Mouse (Mus musculus) hindbrain, postnatal 0 days (tissue): ENCODE results near the gene Pdx1. TPM values are rescaled to one million over a fixed set of nuclear protein-coding genes. Genes with fewer than 3 reads are reported as not detected.

Source experiments
- ATAC-seq: fragments of 200-750 bp; cut with Nextera tagmentation; 2 replicates; pipeline ENCODE4 v1.8.0; 2017; ENCODE audit warnings: mild to moderate bottlenecking, moderate TSS enrichment, moderate library complexity
- DNase-seq: peaks from one replicate; pipeline ENCODE4 v3.0.0-alpha.2; 2015; ENCODE audit warnings: low spot score
- H3K27ac ChIP-seq: fragments of 300-500 bp; sonication (generic); 2 replicates; pipeline ENCODE4 v1.5.1; 2014; ENCODE audit warnings: mild to moderate bottlenecking
- H3K27me3 ChIP-seq: fragments of 300-500 bp; sonication (generic); 2 replicates; pipeline ENCODE4 v1.6.1; 2014; ENCODE audit warnings: low read length, mixed read lengths; ENCODE audit not compliant: insufficient read depth
- H3K36me3 ChIP-seq: fragments of 300-500 bp; sonication (generic); 2 replicates; pipeline ENCODE4 v1.6.1; 2014; ENCODE audit warnings: low read length, mixed read lengths; ENCODE audit not compliant: insufficient read depth
- H3K4me1 ChIP-seq: fragments of 300-500 bp; sonication (generic); 2 replicates; pipeline ENCODE4 v1.6.1; 2014; ENCODE audit warnings: antibody characterized with exemption, low read length, mixed read lengths; ENCODE audit not compliant: insufficient read depth
- H3K4me2 ChIP-seq: fragments of 300-500 bp; sonication (generic); 2 replicates; pipeline ENCODE4 v1.6.1; 2014; ENCODE audit warnings: low read depth, mild to moderate bottlenecking, low read length, moderate library complexity, mixed read lengths
- H3K4me3 ChIP-seq: fragments of 300-500 bp; sonication (generic); 2 replicates; pipeline ENCODE4 v1.5.1; 2014; ENCODE audit warnings: low read length
- H3K9ac ChIP-seq: fragments of 300-500 bp; sonication (generic); replicated peaks from 2 replicates; pipeline ENCODE4 v1.6.1; 2014; ENCODE audit warnings: mild to moderate bottlenecking, low read length, moderate library complexity, mixed read lengths
- H3K9me3 ChIP-seq: fragments of 300-500 bp; sonication (generic); 2 replicates; pipeline ENCODE4 v1.6.1; 2016; ENCODE audit warnings: low read length, mixed read lengths
- CTCF ChIP-seq: IDR thresholded peaks from 2 replicates; pipeline ENCODE4 v1.5.1; 2016; ENCODE audit warnings: antibody characterized with exemption, control low read depth, low read depth
- WGBS: fragments of 180-500 bp; shearing (Covaris S2); extraction: QIAGEN DNeasy Blood & Tissue Kit; methylation state at CpG from one replicate; pipeline ENCODE4 v1.1.7; 2014; 5-methylcytosine and 5-hydroxymethylcytosine counted together
- polyA plus RNA-seq: library from polyadenylated mRNA; unstranded; fragments of >200 nt; fragmentation: Nextera tagmentation; extraction: Ambion mirVana; gene quantifications from 2 replicates; pipeline ENCODE4 v1.2.1, GENCODE M21; 2015
- total RNA-seq: library from RNA; depleted of rRNA; stranded (reverse); fragments of >200 nt; gene quantifications from 2 replicates; pipeline ENCODE4 v1.2.3, GENCODE M21; 2014; rRNA removed

Pdx1 gene
- not detected in 2 replicates for total RNA-seq
- polyA plus RNA-seq = not detected in 2 replicates

- Histone ChIP-seq H3K36me3 (no peaks in the 10 kb centered on the region), H3K9ac (no peak within 1 kb of the TSS), H3K9me3 (no peaks in the 10 kb centered on the region), H3K4me1 (no peaks in the 10 kb centered on the region), H3K27ac (no peak within 1 kb of the TSS), H3K4me3 (no peak within 1 kb of the TSS), H3K27me3 (peaks cover 93% of the 10 kb centered on the region), H3K4me2 (no peak within 1 kb of the TSS)
- no peak for ATAC-seq
- 2% methylated on average over 44 of the region's 44 CpGs for WGBS
- DNase-seq = no peak
- no peak for TF ChIP-seq CTCF
These were observed at the start of gene Pdx1 for GRCm38 (mm10) chr5:147269926-147270672. Pdx1 (plus strand) TSS chr5:147269959.

- Histone ChIP-seq H3K27ac (no peak overlapping the region), H3K9ac (no peak overlapping the region), H3K4me1 (no peaks in the 10 kb centered on the region), H3K4me3 (no peak overlapping the region), H3K9me3 (no peaks in the 10 kb centered on the region), H3K4me2 (no peak overlapping the region), H3K27me3 (peaks cover 39% of the 10 kb centered on the region), H3K36me3 (no peaks in the 10 kb centered on the region)
- ATAC-seq (peak; percentile 87), DNase-seq (peak; percentile 90)
- WGBS = 17% methylated on average over 25 of the region's 25 CpGs
- peak; percentile 95 for TF ChIP-seq CTCF
These were observed 42.2 kb upstream of the Pdx1 start for GRCm38 (mm10) chr5:147227354-147228112.

GRCm38 (mm10) chr5:147235406-147236309 lies 34.1 kb upstream of the Pdx1 start:
- Histone ChIP-seq H3K9me3 (no peaks in the 10 kb centered on the region), H3K27me3 (no peaks in the 10 kb centered on the region), H3K36me3 (no peaks in the 10 kb centered on the region), H3K9ac (no peak overlapping the region), H3K4me2 (no peak overlapping the region), H3K4me1 (no peaks in the 10 kb centered on the region), H3K4me3 (no peak overlapping the region), H3K27ac (no peak overlapping the region)
- WGBS = 66% methylated on average over 21 of the region's 21 CpGs
- no peak for ATAC-seq
- DNase-seq = no peak
- no peak for TF ChIP-seq CTCF

GRCm38 (mm10) chr5:147243908-147244307 lies 25.9 kb upstream of the Pdx1 start:
- no peak for DNase-seq
- no peaks in the 10 kb centered on the region for H3K27me3 ChIP-seq
- no peak overlapping the region for H3K4me2 ChIP-seq
- 75% methylated on average over 7 of the region's 7 CpGs for WGBS
- no peak overlapping the region for H3K4me3 ChIP-seq
- no peaks in the 10 kb centered on the region for H3K36me3 ChIP-seq
- no peaks in the 10 kb centered on the region for H3K4me1 ChIP-seq
- H3K9ac ChIP-seq = no peak overlapping the region
- no peak for TF ChIP-seq CTCF
- no peak overlapping the region for H3K27ac ChIP-seq
- no peak for ATAC-seq
- H3K9me3 ChIP-seq = no peaks in the 10 kb centered on the region

GRCm38 (mm10) chr5:147260189-147260588 lies 9.6 kb upstream of the Pdx1 start:
- no peaks in the 10 kb centered on the region for H3K4me1 ChIP-seq

GRCm38 (mm10) chr5:147260778-147261177 lies 9.0 kb upstream of the Pdx1 start:
- H3K36me3 ChIP-seq = no peaks in the 10 kb centered on the region
- no peaks in the 10 kb centered on the region for H3K9me3 ChIP-seq
- H3K4me2 ChIP-seq = no peak overlapping the region
- H3K9ac ChIP-seq = no peak overlapping the region
- H3K27me3 ChIP-seq = peaks cover 23% of the 10 kb centered on the region
- no peak for TF ChIP-seq CTCF
- H3K4me3 ChIP-seq = no peak overlapping the region
- WGBS = 63% methylated on average over 4 of the region's 4 CpGs
- DNase-seq = no peak
- no peak overlapping the region for H3K27ac ChIP-seq
- ATAC-seq = no peak
- H3K4me1 ChIP-seq = no peaks in the 10 kb centered on the region

More at GRCm38 (mm10) chr5:147260189-147260588, 9.6 kb upstream of the Pdx1 start:
- H3K27ac ChIP-seq = no peak overlapping the region
- no peak overlapping the region for H3K4me2 ChIP-seq
- DNase-seq = no peak
- H3K27me3 ChIP-seq = peaks cover 18% of the 10 kb centered on the region
- H3K36me3 ChIP-seq = no peaks in the 10 kb centered on the region
- ATAC-seq = no peak
- H3K9ac ChIP-seq = no peak overlapping the region
- 94% methylated on average over 1 of the region's 1 CpGs for WGBS
- no peak overlapping the region for H3K4me3 ChIP-seq
- no peak for TF ChIP-seq CTCF
- no peaks in the 10 kb centered on the region for H3K9me3 ChIP-seq
